Mouse (Mus musculus): ENCODE measurements around the gene Ola1.

- TF ChIP-seq RAD21 (IDR thresholded peaks at IDR 0.05; ENCODE audit: low read depth, low read length) (peak; percentile 54), CTCF (conservative IDR thresholded peaks at IDR 0.05 in 1 of 2, IDR thresholded peaks at IDR 0.05 in 1 of 2; ENCODE audit: low read depth in 2 of 2, low read length in 2 of 2) (peak in 1 of 2 experiments; percentile 58; a peak in 2 of 4 replicates), EP300 (IDR thresholded peaks at IDR 0.05; ENCODE audit: low read length) (no peak), ZC3H11A (IDR thresholded peaks at IDR 0.05; ENCODE audit: low read depth, low read length) (no peak), SMC3 (IDR thresholded peaks at IDR 0.05; ENCODE audit: low read depth, low read length) (peak; percentile 64), ETS1 (conservative IDR thresholded peaks at IDR 0.05; ENCODE audit: low read depth, low read length) (no peak), POLR2AphosphoS2 (IDR thresholded peaks at IDR 0.05; ENCODE audit: low read depth, low read length) (no peak), MAX (IDR thresholded peaks at IDR 0.05; ENCODE audit: low read length) (no peak), UBTF (IDR thresholded peaks at IDR 0.05; ENCODE audit: low read depth, low read length) (no peak), ZNF384 (IDR thresholded peaks at IDR 0.05; ENCODE audit: low read depth, low read length) (no peak), MXI1 (IDR thresholded peaks at IDR 0.05; ENCODE audit: low read depth, low read length) (no peak), POLR2A (IDR thresholded peaks at IDR 0.05; ENCODE audit: low read depth, low read length) (no peak)
Measured at GRCm38 (mm10) chr2:73059550-73060258, 159.0 kb downstream of the Ola1 start.

Data from CH12.LX (cell line).